Mouse (Mus musculus) mesoderm, embryonic 11.5 days (tissue): ENCODE measurements at regions not wholly inside any gene's neighbourhood (a gene's known extent, or its start where the extent isn't known, plus 50 kb on each side); places are given as distances from the start of the nearest gene placed in this dataset.
"Not testable (repeated sequence)": the region's sequence is repeated elsewhere in the genome, so short reads cannot be mapped to it uniquely, and the experiment has no call there.

Source experiments
- DNase-seq: peaks from one replicate; pipeline ENCODE4 v3.0.0-alpha.2; 2012; ENCODE audit warnings: low read depth, low spot score

DNA sequence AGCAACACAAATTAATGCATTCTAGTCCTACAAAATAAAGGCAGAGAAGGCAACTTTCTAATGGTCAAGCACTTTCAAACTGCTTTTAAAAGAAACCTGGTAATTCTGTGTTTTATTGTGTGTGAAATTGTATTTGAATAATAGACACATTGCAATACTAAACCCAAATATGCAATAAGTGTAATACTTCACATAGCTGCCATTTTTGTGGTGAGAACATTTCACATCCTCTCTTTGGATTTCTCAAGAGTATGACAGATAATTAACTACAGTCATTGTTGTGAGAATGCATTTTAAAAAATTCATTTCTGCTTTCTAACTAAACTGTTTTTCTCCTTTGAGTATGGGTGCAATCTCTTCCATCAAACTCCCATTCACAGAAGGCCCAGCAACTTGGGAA is 256.4 kb downstream of the Sema3d start:
- DNase-seq = no peak

- DNase-seq = peak; percentile 29
These were observed 263.1 kb downstream of the Sema3d start for GRCm38 (mm10) chr5:12646269-12646668.

GRCm38 (mm10) chr5:12673666-12674065 is 290.5 kb downstream of the Sema3d start:
- DNase-seq = no peak

GRCm38 (mm10) chr5:12674134-12674533 is 290.9 kb downstream of the Sema3d start:
- DNase-seq = no peak

DNA sequence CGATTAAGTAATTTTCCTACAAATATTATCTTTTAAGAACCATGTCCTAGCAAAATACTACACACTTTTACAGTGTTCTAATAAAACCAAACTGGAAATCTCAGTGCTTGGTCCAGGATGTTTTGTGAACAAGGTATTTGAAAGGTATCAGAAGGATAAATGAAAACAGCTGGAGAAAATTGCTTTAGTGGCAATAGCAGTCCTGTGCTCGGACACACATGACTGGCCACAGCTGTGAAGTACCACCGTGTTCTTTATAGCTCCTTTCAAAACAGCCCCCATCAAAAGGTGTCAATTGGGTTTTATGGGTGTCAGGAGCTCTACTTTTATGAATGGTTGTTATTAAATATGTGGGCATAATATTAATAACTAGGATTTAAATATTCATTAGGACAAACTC is 293.5 kb downstream of the Sema3d start:
- peak; percentile 18 for DNase-seq

DNA sequence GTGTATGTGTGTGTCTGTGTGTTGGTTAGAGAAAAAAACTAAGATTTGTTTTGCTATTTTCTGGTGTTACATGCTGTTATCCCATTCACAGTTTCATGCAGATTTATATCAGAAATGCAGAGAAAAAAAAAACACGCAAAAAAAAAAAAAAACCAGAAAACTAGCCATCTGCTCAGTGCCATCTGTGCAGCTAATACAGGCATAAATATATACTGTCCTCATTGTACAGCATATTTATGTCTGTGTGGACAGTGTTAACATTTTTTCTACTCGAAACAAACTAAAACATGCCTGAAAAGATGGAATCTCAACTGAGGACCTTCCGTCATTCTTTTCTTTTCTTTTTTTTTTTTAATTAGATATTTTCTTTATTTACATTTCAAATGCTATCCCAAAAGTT is 331.7 kb downstream of the Sema3d start:
- DNase-seq = no peak

- peak; percentile 64 for DNase-seq
These were observed 368.3 kb downstream of the Sema3d start for GRCm38 (mm10) chr5:12751514-12751913.

DNA sequence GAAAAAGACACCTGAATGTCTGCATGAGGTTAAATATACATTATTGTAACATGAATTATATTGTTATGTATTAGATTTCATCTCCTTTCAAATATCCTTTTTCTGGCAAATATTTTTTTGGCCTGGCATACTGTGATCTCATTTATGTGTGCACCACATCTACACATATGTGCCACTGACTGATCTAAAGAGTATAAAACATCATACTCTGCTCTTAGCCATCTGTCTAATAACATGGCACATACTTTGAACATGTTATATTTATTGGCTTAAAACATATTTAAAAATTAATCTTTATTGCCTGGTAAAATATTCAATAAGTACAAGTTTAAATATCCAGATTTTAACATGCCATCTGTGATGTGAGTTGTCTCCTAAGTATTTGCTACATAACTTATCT is 365.6 kb upstream of the Sema3a start:
- no peak for DNase-seq

DNA sequence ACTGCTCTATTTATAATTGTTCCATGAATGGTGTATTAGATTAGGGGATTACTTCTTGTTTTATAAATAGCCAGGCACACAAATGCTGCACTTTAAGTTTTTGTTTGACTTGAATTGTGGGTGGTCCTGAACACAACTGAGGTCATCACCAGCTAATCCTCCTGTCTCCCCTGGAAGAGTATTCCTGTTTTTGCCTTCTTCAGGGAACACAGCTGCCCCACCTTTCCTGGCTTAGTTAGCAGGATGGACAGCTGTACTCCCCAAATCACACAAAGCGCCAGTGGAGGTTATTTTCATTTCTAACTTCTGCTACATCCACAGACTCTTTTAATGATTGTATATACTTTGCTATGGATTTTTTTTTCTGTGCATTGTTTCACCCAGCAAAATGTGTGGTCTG is 357.8 kb upstream of the Sema3a start:
- DNase-seq = no peak

- no peak for DNase-seq
These were observed 342.5 kb upstream of the Sema3a start for GRCm38 (mm10) chr5:12782681-12783080.

DNA sequence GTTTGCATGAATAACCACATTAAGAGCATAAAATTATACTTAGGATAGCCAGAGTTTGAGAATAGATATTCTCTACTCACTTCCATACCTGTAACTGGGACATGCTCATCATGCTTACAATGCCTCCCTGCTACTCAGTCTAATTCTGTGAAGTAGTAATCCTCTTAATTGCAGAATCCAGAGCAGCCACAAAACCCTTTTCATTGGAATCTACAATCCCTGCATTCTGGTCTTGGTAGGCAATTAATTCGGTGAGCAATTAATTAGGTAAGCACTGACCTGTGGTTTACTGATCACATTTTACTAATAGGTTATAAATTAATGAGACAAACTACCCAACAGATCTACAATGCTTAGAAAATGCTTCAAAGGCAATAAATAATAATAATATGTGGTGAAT is 316.5 kb upstream of the Sema3a start:
- DNase-seq = no peak

DNA sequence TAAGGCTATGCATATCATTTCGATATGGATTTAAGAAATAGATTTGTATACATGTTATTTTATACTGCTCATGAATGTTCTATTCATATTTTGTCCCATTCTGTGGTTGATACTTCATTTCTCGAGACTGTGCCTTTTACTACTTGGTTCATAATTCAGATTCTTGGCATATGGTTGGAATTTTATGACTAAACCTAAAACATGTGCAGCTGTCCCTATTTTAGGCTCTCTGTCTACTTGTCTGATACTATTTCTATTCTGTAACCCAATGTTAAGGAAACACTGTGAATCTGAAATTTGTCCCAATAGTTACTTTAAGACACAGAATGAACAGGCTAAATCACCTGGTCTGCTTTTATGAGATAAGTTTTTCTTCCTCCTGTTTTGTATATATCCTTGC is 315.3 kb upstream of the Sema3a start:
- no peak for DNase-seq

GRCm38 (mm10) chr5:12847207-12847606 is 278.0 kb upstream of the Sema3a start:
- not testable (repeated sequence) for DNase-seq

DNA sequence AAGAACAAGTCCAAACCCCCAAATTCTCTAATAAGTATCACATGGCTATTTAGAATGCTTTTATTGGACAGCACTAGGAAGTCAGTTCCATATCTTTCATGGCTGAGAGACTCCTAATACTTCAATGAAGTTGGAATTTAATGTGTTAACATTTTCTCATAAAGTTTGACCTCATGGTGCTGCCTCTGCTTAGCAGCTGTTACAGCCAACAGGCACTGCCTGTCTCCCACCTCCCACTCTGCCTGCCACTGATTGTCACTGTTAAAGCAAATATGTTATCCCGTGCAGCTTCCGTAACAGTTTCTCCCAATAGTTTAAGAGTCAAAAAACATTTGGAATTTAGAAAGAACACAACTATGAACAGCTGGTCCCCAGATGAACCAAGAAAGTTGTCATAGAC is 268.3 kb upstream of the Sema3a start:
- DNase-seq = no peak

DNA sequence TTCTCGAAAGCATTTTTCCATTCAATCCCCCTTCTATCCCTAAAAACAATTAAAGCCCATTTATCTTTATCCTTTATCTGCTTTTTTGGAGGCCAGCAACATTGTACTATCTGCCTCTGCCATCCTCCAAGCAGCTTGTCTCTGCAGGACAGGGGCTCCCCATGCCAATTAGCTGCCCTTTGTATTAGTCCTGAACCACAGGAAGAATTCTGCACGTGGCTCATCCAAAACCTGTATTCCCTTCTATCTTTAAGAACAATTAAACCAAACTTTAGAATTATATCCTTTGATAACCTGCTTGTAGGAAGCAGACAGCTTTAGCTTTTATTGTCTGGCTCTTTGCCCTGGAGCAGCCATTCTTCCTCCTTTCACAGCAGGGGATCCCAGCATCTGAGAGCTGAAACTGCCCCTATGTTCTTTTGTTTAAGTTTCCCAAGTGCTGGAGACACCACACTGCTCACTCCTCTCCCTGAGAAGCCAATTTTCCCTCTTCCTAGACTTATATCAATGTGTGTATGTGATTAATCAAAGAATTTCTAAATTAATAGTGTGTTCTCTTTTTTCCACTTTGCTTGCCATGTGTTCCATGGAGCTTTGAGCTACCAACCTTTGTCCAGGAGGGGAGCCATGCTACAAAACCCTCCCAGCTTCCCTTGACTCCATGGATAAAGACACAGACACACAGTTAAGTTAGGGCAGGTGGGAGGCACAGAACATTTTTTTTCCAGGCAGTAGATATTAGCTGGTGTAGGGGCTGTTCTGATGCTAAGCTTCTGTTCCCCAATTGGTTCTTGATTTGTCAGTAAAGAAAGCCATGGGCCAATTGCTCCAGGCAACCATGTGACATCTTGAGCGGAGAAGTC is 256.6 kb upstream of the Sema3a start:
- no peak for DNase-seq

DNA sequence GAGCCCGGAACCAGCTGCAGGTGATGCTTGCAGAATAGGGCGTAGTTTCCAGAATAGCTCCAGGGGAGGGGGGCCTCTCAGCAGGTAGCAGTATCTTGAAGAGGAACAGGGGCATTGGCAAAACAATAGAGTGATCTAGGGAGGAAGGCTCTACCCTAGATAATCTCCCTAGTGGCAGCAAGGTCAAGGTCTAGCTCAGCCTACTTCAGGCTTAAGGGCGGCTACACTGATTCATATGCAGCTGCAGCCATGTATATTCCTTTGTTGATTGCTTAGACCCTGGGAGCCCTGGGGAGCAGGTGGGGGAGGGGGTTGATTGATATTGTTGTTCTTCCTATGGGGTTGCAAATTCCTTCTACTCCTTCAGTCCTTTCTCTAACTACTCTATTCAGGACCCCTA is 252.3 kb upstream of the Sema3a start:
- DNase-seq = no peak

DNA sequence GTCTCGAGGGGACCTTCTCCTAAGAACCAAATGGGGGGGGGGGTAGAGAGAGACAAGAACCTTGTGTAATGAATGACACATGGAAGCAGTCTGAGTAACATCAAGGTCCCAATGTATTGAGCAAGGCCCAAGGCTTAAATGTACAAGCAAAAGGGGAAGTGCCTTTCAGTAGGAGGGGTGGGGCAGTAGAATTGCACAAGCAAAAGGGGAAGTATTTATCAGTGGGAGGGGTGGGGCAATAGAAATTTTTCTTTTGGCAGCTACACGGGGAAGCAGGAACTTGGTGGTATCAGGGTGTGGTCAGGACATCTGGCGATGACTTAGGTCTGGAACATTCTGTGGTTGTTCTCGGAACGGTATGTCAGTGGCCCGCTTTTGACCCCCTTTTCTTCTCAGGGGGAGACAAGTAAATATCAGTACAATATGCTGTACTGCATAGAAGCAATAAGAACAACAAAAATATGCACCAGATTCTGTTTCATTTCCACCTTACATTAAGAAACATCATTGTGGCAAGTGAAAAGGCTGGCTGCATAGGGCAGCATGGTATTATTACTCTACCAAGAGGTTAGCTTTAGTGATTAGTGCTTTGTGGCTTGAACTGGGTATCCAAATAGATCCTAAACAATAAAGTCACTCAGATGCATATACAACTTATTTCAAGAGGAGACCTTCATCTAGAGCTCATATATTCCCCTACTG is 247.5 kb upstream of the Sema3a start:
- no peak for DNase-seq

DNA sequence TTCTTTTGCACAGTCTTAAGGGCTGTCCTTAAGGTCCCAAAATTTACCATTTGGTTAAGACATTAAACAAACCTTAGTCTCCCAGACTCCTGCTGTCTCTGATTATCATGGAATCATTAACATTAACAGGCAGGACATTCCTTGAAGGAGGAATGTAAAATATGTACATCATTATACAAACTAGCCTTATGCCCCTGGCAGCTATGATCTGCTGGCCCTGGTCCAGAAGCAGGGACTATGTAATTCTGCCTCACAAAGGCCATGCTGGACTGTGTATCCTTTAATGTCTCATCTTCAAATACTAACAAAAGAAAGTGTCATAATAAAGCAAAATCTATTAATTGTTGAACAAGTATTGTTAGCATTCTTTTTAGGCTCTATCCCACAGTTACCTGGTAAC is 232.9 kb upstream of the Sema3a start:
- DNase-seq = no peak

DNA sequence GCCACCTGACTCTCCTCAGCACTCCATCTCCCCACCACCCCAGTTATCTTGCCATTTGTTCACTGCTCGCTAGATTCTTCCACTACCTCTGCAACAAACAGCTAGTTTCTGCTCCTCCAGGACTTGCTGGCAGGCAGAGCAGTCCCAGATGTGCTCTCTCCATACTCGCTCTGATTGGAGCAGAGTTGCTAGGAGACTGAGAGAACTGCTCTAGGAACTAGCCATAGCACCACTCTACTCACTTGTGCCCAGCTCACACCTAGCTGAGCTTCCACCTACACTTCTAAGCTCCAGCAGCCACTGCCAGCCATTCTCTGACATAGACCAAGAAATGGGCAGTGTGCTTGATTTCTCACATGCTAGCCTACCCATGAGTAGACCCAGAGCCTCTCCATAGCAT is 230.6 kb upstream of the Sema3a start:
- DNase-seq = no peak

DNA sequence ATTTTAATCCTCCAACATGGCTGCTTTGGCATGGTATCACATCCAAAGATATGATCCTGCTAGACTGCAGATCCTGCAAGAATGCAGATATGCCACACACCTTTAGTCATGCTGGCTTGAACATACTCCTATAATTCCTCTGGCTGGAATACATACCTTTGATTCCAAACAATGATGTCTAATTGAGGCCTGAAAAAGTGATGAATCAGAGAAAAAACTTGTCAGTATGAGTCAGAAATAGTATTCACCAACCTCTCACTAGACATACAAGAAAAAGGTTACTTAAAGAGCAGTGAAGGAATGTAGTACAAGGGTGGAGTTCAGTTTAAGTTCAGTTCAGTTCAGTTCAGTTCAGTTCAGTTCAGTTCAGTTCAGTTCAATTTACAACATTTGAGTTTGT is 214.5 kb upstream of the Sema3a start:
- DNase-seq = no peak

DNA sequence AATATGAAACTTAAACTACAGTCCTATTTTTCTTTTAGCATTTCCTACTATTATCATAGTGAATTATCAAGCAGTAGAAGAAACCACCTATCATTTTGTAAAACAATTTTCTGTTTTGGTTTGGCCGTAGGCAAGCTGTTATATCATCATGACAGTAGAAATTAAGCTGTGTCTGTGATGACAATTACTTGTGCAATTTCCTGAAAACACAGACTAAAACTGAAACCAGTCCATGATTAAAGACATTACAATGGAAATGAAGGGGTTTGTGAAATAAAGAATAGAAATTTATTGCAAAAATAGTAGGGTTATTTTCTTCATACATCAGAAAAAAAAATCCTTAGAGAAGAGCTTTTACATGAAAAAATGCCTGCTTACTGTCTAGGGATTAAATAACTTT is 210.8 kb upstream of the Sema3a start:
- DNase-seq = no peak

DNA sequence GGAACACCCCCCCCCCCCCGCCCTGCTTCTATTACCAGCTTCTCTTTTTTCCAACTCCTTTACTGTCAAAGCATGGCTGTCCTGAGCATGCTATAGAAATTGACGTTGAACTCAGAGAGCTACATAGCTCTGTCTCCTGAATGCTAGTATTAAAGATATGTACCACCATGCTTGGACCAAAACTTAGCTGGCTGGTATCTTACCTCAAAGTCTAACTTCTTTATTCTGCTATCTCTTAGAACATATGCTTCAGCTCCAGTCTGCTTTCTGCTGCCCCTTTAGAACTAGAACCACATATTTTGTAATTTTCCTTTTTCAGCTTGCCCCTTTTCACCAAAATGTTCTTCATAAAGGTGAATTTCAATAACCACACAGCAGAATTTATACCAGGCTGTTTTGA is 205.9 kb upstream of the Sema3a start:
- no peak for DNase-seq

- DNase-seq = no peak
These were observed 202.3 kb upstream of the Sema3a start for GRCm38 (mm10) chr5:12922889-12923288.
